ENCODE assay signal across 1 mouse cellular context in genomic region chr1:171342262-171343207, GRCm38 (mm10).
TF ChIP-seq lines count a peak whose summit lies in the region.

No protein-coding gene starts in this region.

TF ChIP-seq in myocyte, 11 proteins besides CTCF, POLR2A, EP300 and RAD21:
- TF ChIP-seq MYOG (IDR thresholded peaks at IDR 0.05; ENCODE audit: control insufficient read depth in 1 of 3, insufficient read depth in 1 of 3, insufficient read length in 2 of 3, low read depth in 2 of 3) (no peak), POLR2AphosphoS2 (IDR thresholded peaks at IDR 0.05; ENCODE audit: insufficient read length, low read depth) (peak; percentile 83)
